Mouse (Mus musculus): ENCODE data around the gene Syngr3.
"Not testable (repeated sequence)": the region's sequence is repeated elsewhere in the genome, so short reads cannot be mapped to it uniquely, and the experiment has no call there.

The Syngr3 gene

GRCm38 (mm10) chr17:24689251-24690081 lies at the start of gene Syngr3:
Gene Syngr3 (minus strand): TSS chr17:24689955.
- DNase-seq, result no peak

- DNase-seq, result peak; percentile 82 to 89
Observed at GRCm38 (mm10) chr17:24738238-24738637, 48.5 kb upstream of the Syngr3 start.

- DNase-seq, result peak; percentile 65 to 72
Observed at GRCm38 (mm10) chr17:24737135-24737810, 47.5 kb upstream of the Syngr3 start.

GRCm38 (mm10) chr17:24736330-24737051 lies 46.7 kb upstream of the Syngr3 start, which contains the start of gene Msrb1:
Gene Msrb1 (plus strand): TSS chr17:24736642.
- DNase-seq, result peak; percentile 99

- no peak for DNase-seq
Observed at GRCm38 (mm10) chr17:24735446-24735845, 45.7 kb upstream of the Syngr3 start.

- no peak for DNase-seq
Observed at GRCm38 (mm10) chr17:24734513-24734912, 44.8 kb upstream of the Syngr3 start.

GRCm38 (mm10) chr17:24733434-24734050 lies 43.8 kb upstream of the Syngr3 start:
- DNase-seq, result no peak

GRCm38 (mm10) chr17:24732233-24732935 lies 42.6 kb upstream of the Syngr3 start:
- DNase-seq, result peak in 1 of 2 experiments; percentile 49

- DNase-seq, result no peak
Observed at GRCm38 (mm10) chr17:24730787-24731186, 41.0 kb upstream of the Syngr3 start.

- DNase-seq, result no peak
Observed at GRCm38 (mm10) chr17:24729067-24729466, 39.3 kb upstream of the Syngr3 start.

- no peak for DNase-seq
Observed at GRCm38 (mm10) chr17:24728184-24728583, 38.4 kb upstream of the Syngr3 start.

GRCm38 (mm10) chr17:24727618-24728017 lies 37.9 kb upstream of the Syngr3 start, which contains the start of gene Rpl3l:
Gene Rpl3l (plus strand): TSS chr17:24727820.
- DNase-seq, result no peak

GRCm38 (mm10) chr17:24725637-24726390 lies 36.1 kb upstream of the Syngr3 start:
- no peak for DNase-seq

GRCm38 (mm10) chr17:24724184-24724583 lies 34.4 kb upstream of the Syngr3 start, which contains the start of gene Ndufb10:
Gene Ndufb10 (minus strand): TSS chr17:24724478.
- DNase-seq, result peak; percentile 95 to 98

GRCm38 (mm10) chr17:24723881-24724180 lies 34.1 kb upstream of the Syngr3 start:
- DNase-seq, result no peak

GRCm38 (mm10) chr17:24723122-24723880 lies 33.5 kb upstream of the Syngr3 start:
- DNase-seq, result no peak

GRCm38 (mm10) chr17:24722220-24722924 lies 32.6 kb upstream of the Syngr3 start:
- no peak for DNase-seq

GRCm38 (mm10) chr17:24721383-24721955 lies 31.7 kb upstream of the Syngr3 start:
- DNase-seq, result not testable (repeated sequence)

- not testable (repeated sequence) for DNase-seq
Observed at GRCm38 (mm10) chr17:24720616-24721015, 30.9 kb upstream of the Syngr3 start.

Measured in kidney, adult 8-10 months (tissue).